Mouse (Mus musculus) stomach, postnatal 0 days (tissue): ENCODE results near the gene Abcg4. TPM values are rescaled to one million over a fixed set of nuclear protein-coding genes. Genes with fewer than 3 reads are reported as not detected.

ENCODE experiments used
- ATAC-seq: fragments of 200-750 bp; cut with Nextera tagmentation; 2 replicates; pipeline ENCODE4 v1.8.0; 2017; ENCODE audit not compliant: low FRiP score, low TSS enrichment
- DNase-seq: peaks from one replicate; pipeline ENCODE4 v3.0.0-alpha.2; 2016; ENCODE audit warnings: low spot score
- H3K27ac ChIP-seq: fragments of 300-500 bp; sonication (generic); replicated peaks from 2 replicates; pipeline ENCODE4 v1.5.1; 2014; ENCODE audit warnings: mild to moderate bottlenecking, control low read depth
- H3K27me3 ChIP-seq: fragments of 300-500 bp; sonication (generic); 2 replicates; pipeline ENCODE4 v1.6.1; 2014; ENCODE audit warnings: low read length; ENCODE audit not compliant: control insufficient read depth, insufficient read depth
- H3K36me3 ChIP-seq: fragments of 300-500 bp; sonication (generic); 2 replicates; pipeline ENCODE4 v1.6.1; 2014; ENCODE audit warnings: low read length, mixed read lengths; ENCODE audit not compliant: control insufficient read depth, insufficient read depth
- H3K4me1 ChIP-seq: fragments of 300-500 bp; sonication (generic); replicated peaks from 2 replicates; pipeline ENCODE4 v1.6.1; 2014; ENCODE audit warnings: antibody characterized with exemption; ENCODE audit not compliant: control insufficient read depth, insufficient read depth
- H3K4me2 ChIP-seq: fragments of 300-500 bp; sonication (generic); replicated peaks from 2 replicates; pipeline ENCODE4 v1.6.1; 2014; ENCODE audit warnings: low read depth, mild to moderate bottlenecking, control low read depth, moderate library complexity
- H3K4me3 ChIP-seq: fragments of 300-500 bp; sonication (generic); 2 replicates; pipeline ENCODE4 v1.5.1; 2014; ENCODE audit warnings: low read depth, low read length, control low read depth
- H3K9ac ChIP-seq: fragments of 300-500 bp; sonication (generic); 2 replicates; pipeline ENCODE4 v1.6.1; 2014; ENCODE audit warnings: mild to moderate bottlenecking, low read length, control low read depth, mixed read lengths
- H3K9me3 ChIP-seq: fragments of 300-500 bp; sonication (generic); 2 replicates; pipeline ENCODE4 v1.6.1; 2016; ENCODE audit warnings: low read length; ENCODE audit not compliant: control insufficient read depth
- CTCF ChIP-seq: IDR thresholded peaks from 2 replicates; pipeline ENCODE4 v1.5.1; 2016; ENCODE audit warnings: antibody characterized with exemption, low read depth, mild to moderate bottlenecking, moderate library complexity
- EP300 ChIP-seq: optimal IDR thresholded peaks from 2 replicates; pipeline ENCODE3; 2016; ENCODE audit warnings: antibody characterized with exemption
- whole genome bisulfite sequencing: fragments of 180-500 bp; shearing (Covaris S2); extraction: QIAGEN DNeasy Blood & Tissue Kit; methylation state at CpG from one replicate; pipeline ENCODE4 v1.1.7; 2014; 5-methylcytosine and 5-hydroxymethylcytosine counted together
- polyA plus RNA-seq: library from polyadenylated mRNA; unstranded; fragments of >200 nt; fragmentation: Nextera tagmentation; extraction: Ambion mirVana; gene quantifications from 2 replicates; pipeline ENCODE4 v1.2.1, GENCODE M21; 2015

Gene Abcg4
- polyA plus RNA-seq, 1 experiment from 2014 or later = 1.4 TPM

DNA sequence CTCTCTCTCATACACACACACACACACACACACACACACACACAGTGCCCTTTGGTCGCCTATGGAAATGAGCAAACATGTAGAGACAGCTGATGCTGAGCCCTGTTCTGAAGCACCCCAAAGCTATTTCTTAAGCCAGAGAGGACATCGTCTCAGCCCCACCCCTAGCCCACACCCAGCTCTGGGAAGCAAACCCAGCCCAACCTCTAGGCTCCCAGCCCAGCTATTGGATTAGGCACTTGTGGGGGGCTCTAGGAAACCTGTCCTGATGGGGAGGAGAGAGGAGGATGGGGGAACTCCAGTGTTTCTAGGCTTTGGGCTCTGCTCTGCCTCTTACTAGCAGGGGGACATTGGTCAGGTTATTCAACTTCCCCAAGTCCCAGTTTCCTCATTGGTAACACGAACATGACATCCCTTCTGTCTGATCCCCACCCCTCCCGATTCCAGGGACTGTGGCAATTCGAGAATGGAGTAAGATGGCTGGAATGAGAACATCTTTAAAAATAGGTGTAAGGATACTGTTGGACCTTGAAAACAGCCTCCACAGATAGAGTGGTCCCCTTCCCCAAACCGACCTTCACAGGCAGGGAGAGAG lies 2.1 kb downstream of the Abcg4 start:
- no peaks in the 10 kb centered on the region for H3K9me3 ChIP-seq
- H3K27ac ChIP-seq = no peak overlapping the region
- no peak overlapping the region for H3K4me3 ChIP-seq
- no peak for DNase-seq
- H3K36me3 ChIP-seq = peaks cover 4% of the 10 kb centered on the region; the same call in 1 of the 2 replicates
- no peak for TF ChIP-seq CTCF
- TF ChIP-seq EP300 = no peak
- ATAC-seq = no peak
- H3K27me3 ChIP-seq = no peaks in the 10 kb centered on the region
- H3K9ac ChIP-seq = no peak overlapping the region
- H3K4me2 ChIP-seq = no peak overlapping the region; the same call in 1 of the 2 replicates
- 21% methylated on average over 6 of the region's 6 CpGs for WGBS
- no peaks in the 10 kb centered on the region for H3K4me1 ChIP-seq

DNA sequence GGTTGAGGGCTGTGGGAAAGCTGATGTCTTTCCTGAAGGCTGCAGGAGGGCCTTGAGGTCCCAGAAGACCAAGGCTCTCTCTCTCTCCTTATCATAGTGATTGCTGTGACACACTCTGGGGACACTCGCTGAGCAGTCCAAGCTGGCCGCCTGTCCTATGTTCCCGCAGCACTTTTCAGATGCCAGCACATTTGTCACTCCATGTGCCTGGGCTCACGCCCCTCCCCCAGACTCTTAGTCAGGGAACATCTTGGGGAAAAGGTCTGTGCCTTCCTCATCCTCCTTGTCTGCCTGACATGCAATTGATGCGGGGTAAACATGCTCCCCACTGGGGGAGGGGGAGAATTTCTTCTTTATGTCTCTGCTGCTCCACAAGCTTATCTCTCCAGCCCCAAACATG lies 5.2 kb downstream of the Abcg4 start:
- ATAC-seq (no peak), DNase-seq (no peak)
- H3K4me3 ChIP-seq = no peak overlapping the region
- H3K9ac ChIP-seq = no peak overlapping the region
- peaks cover 2% of the 10 kb centered on the region; the same call in 1 of the 2 replicates for H3K36me3 ChIP-seq
- no peak for TF ChIP-seq EP300
- no peak for TF ChIP-seq CTCF
- 59% methylated on average over 5 of the region's 5 CpGs for WGBS
- no peaks in the 10 kb centered on the region for H3K9me3 ChIP-seq
- no peak overlapping the region for H3K27ac ChIP-seq
- H3K4me1 ChIP-seq = no peaks in the 10 kb centered on the region
- H3K4me2 ChIP-seq = no peak overlapping the region
- no peaks in the 10 kb centered on the region for H3K27me3 ChIP-seq

DNA sequence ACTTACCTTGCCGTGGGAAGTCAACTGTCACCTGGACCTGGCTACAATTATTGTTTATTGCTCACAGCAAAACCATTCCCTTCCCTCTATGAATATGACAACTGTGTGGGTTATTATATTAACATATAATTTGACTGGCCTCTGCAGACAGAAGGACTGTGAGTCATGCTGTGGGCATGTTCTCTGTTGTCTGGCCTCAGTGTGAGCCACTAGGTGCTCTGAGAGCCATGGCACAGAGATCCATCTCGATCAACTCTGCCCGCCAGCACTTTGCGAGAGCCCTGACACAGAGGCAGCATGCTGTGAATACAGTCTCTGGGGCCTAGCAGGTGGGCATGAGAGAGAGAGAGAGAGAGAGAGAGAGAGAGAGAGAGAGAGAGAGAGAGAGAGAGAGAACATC lies 18.4 kb downstream of the Abcg4 start:
- Histone ChIP-seq H3K4me3 (no peak overlapping the region), H3K36me3 (no peaks in the 10 kb centered on the region), H3K4me2 (no peak overlapping the region), H3K9me3 (no peaks in the 10 kb centered on the region), H3K4me1 (0 out of 2 replicates have a peak, but pooled peaks cover 2% of the 10 kb centered on the region), H3K9ac (no peak overlapping the region), H3K27ac (no peak overlapping the region), H3K27me3 (no peaks in the 10 kb centered on the region)
- 78% methylated on average over 4 of the region's 4 CpGs for WGBS
- no peak for ATAC-seq
- DNase-seq = no peak
- TF ChIP-seq EP300 (no peak), CTCF (no peak)

DNA sequence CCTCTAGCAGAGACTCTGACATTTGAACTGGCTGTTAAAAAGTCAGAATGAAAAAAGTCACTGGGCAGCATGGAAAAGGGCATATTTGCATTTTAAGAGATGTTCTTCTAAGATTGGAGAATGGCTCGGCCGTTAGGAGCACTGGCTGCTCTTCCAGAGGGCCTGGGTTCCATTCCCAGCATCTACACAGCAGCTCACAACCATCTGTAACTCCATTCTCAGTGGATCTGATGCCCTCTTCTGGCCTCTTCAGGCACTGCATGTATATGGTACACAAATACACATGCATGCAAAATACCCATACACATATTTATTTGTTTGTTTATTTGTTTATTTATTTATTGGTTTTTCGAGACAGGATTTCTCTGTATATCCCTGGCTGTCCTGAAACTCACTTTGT lies 19.3 kb downstream of the Abcg4 start:
- Histone ChIP-seq H3K4me3 (no peak overlapping the region), H3K36me3 (no peaks in the 10 kb centered on the region), H3K27me3 (no peaks in the 10 kb centered on the region), H3K9ac (no peak overlapping the region), H3K4me2 (no peak overlapping the region), H3K27ac (0 out of 2 replicates have a peak overlapping the region, but pooled peaks have one; percentile 35), H3K4me1 (0 out of 2 replicates have a peak, but pooled peaks cover 2% of the 10 kb centered on the region), H3K9me3 (no peaks in the 10 kb centered on the region)
- no peak for DNase-seq
- WGBS = 83% methylated on average over 3 of the region's 3 CpGs
- no peak for ATAC-seq
- peak; percentile 70 for TF ChIP-seq CTCF
- TF ChIP-seq EP300 = no peak

DNA sequence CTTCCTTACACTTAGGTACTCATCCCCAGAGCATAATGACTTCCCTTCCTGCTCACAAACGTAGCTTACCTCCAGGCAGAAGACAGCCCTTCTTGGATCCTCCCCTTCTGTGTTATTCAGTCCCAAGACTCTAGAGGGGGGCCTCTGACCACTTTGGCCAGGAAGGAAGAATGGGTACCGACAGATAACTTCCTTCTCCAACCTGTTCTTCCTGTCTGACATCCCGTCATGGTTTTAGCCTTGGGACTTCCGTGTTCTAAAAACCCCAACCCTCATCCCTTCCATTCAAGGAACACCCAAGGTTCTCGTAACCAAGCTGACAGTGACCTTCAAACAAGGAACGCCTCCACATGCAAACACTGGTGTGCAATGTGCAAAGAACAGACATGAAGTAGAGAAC lies 20.0 kb downstream of the Abcg4 start, which contains the start of gene Nlrx1:
Gene Nlrx1, minus strand, starts transcription at position 168 of the 400 bp plus-strand sequence.
- Histone ChIP-seq H3K27me3 (no peaks in the 10 kb centered on the region), H3K4me3 (peak within 1 kb of the TSS; percentile 56), H3K36me3 (no peaks in the 10 kb centered on the region), H3K27ac (peak within 1 kb of the TSS; percentile 97), H3K9me3 (no peaks in the 10 kb centered on the region), H3K4me2 (peak within 1 kb of the TSS; percentile 85), H3K9ac (peak within 1 kb of the TSS; percentile 94), H3K4me1 (0 out of 2 replicates have a peak, but pooled peaks cover 2% of the 10 kb centered on the region)
- WGBS = 45% methylated on average over 6 of the region's 6 CpGs
- ATAC-seq (peak; percentile 27; the same call in 1 of the 2 replicates), DNase-seq (no peak)
- TF ChIP-seq CTCF (no peak), EP300 (no peak)

DNA sequence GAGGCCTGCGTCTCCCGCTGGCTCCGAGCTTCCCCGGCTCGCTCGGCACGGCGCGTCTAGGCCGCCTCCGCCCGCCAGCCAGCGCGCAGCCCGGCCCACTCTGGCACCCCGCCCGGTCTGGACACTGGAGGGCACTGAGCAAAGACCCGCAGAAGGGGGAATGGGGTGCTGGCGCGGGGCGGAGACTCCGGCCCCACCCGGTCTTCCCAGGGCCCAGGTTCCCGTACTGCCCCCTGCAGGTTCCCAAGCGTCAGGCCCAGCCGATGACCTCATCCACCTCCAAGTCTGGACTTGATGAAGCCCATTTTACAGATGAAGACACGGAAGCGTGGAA lies 20.4 kb downstream of the Abcg4 start:
- Histone ChIP-seq H3K4me1 (0 out of 2 replicates have a peak, but pooled peaks cover 2% of the 10 kb centered on the region), H3K9me3 (no peaks in the 10 kb centered on the region), H3K27ac (peak overlapping the region; percentile 97), H3K4me3 (peak overlapping the region; percentile 56), H3K27me3 (no peaks in the 10 kb centered on the region), H3K4me2 (peak overlapping the region; percentile 85), H3K9ac (peak overlapping the region; percentile 94), H3K36me3 (no peaks in the 10 kb centered on the region)
- TF ChIP-seq EP300 (no peak), CTCF (peak; percentile 79)
- 5% methylated on average over 28 of the region's 28 CpGs for WGBS
- DNase-seq (peak; percentile 93), ATAC-seq (peak; percentile 93)
